Mouse (Mus musculus) MEL (cell line): ENCODE data around the gene Ccdc173. TPM values are rescaled to one million over a fixed set of nuclear protein-coding genes. Genes with fewer than 3 reads are reported as not detected.

Experiments
- DNase-seq: peaks from one replicate; pipeline ENCODE4 v3.0.0; 2011; ENCODE audit warnings: low read depth, low spot score
- H3K27ac ChIP-seq: 2 replicates; pipeline ENCODE4 v1.5.1; 2012; ENCODE audit warnings: low read depth, mild to moderate bottlenecking, control low read depth, low read length, moderate library complexity; ENCODE audit not compliant: control insufficient read depth
- H3K27me3 ChIP-seq, 2 experiments: fragments of 150-350 bp in 1 of 2; sonication (generic) in 1 of 2; 2 replicates each; pipeline ENCODE4 v1.6.1; 2012; ENCODE audit warnings: low read length in 2 of 2, mild to moderate bottlenecking in 2 of 2, improper control_type of control experiment in 1 of 2, moderate library complexity in 1 of 2; ENCODE audit not compliant: insufficient read depth in 2 of 2, control insufficient read depth in 1 of 2
- H3K36me3 ChIP-seq, 2 experiments: 2 replicates each; pipeline ENCODE4 v1.6.1; 2012 to 2014; ENCODE audit warnings: low read length in 2 of 2, improper control_type of control experiment in 1 of 2, inconsistent platforms in 1 of 2, mild to moderate bottlenecking in 1 of 2; ENCODE audit not compliant: insufficient read depth in 2 of 2, control insufficient read depth in 1 of 2
- H3K4me1 ChIP-seq, 2 experiments: fragments of 150-350 bp in 1 of 2; sonication (generic) in 1 of 2; 2 replicates each; pipeline ENCODE4 v1.6.1; 2012; ENCODE audit warnings: low read length in 2 of 2, improper control_type of control experiment in 1 of 2, mild to moderate bottlenecking in 1 of 2; ENCODE audit not compliant: insufficient read depth in 2 of 2, control insufficient read depth in 1 of 2
- H3K4me3 ChIP-seq, 2 experiments: fragments of 150-350 bp in 1 of 2; sonication (generic) in 1 of 2; 2 replicates each; pipeline ENCODE4 v1.5.1; 2012; ENCODE audit warnings: low read depth in 2 of 2, low read length in 2 of 2, mild to moderate bottlenecking in 2 of 2, moderate library complexity in 2 of 2, control low read depth in 1 of 2, improper control_type of control experiment in 1 of 2; ENCODE audit not compliant: control insufficient read depth in 1 of 2, insufficient read depth in 1 of 2
- H3K79me2 ChIP-seq: 2 replicates; pipeline ENCODE4 v1.6.1; 2012; ENCODE audit warnings: mild to moderate bottlenecking, low read length, moderate library complexity; ENCODE audit not compliant: control insufficient read depth, poor library complexity, insufficient read depth
- H3K9ac ChIP-seq: 2 replicates; pipeline ENCODE4 v1.6.1; 2012; ENCODE audit warnings: low read depth, mild to moderate bottlenecking, control low read depth, low read length, moderate library complexity; ENCODE audit not compliant: control insufficient read depth, poor library complexity, severe bottlenecking
- H3K9me3 ChIP-seq: fragments of 150-350 bp; sonication (generic); replicated peaks from 2 replicates; pipeline ENCODE4 v1.6.1; 2012; ENCODE audit warnings: mild to moderate bottlenecking, low read length, improper control_type of control experiment, moderate library complexity; ENCODE audit not compliant: insufficient read depth
- CHD2 ChIP-seq: IDR thresholded peaks from 2 replicates; pipeline ENCODE4 v1.6.1; 2011; ENCODE audit warnings: low read length, improper control_type of control experiment
- CTCF ChIP-seq, 3 experiments: IDR thresholded peaks in 2 of 3; conservative IDR thresholded peaks in 1 of 3; 2 replicates each; pipeline ENCODE4 v1.5.1; 2011 to 2012; ENCODE audit warnings: low read length in 3 of 3, low read depth in 2 of 3, mild to moderate bottlenecking in 2 of 3, improper control_type of control experiment in 1 of 3, inconsistent platforms in 1 of 3, mixed read lengths in 1 of 3, moderate library complexity in 1 of 3; ENCODE audit not compliant: control insufficient read depth in 1 of 3, insufficient read depth in 1 of 3, poor library complexity in 1 of 3, severe bottlenecking in 1 of 3
- E2F4 ChIP-seq: IDR thresholded peaks from 2 replicates; pipeline ENCODE4 v1.6.1; 2011; ENCODE audit warnings: low read depth, low read length, improper control_type of control experiment, borderline replicate concordance
- EP300 ChIP-seq, 2 experiments: IDR thresholded peaks; 2 replicates each; pipeline ENCODE4 v1.6.1; 2011; ENCODE audit warnings: improper control_type of control experiment in 2 of 2, low read length in 2 of 2, low read depth in 1 of 2, mild to moderate bottlenecking in 1 of 2
- ETS1 ChIP-seq: IDR thresholded peaks from 2 replicates; pipeline ENCODE4 v1.6.1; 2012; ENCODE audit warnings: low read depth, mild to moderate bottlenecking, inconsistent platforms, low read length, improper control_type of control experiment, moderate library complexity
- GABPA ChIP-seq: IDR thresholded peaks from 2 replicates; pipeline ENCODE4 v1.6.1; 2012; ENCODE audit warnings: low read depth, mild to moderate bottlenecking, inconsistent platforms, low read length, improper control_type of control experiment, moderate library complexity
- HCFC1 ChIP-seq: IDR thresholded peaks from 2 replicates; pipeline ENCODE4 v1.6.1; 2012; ENCODE audit warnings: low read depth, mild to moderate bottlenecking, inconsistent platforms, low read length, improper control_type of control experiment, moderate library complexity
- MAFK ChIP-seq: IDR thresholded peaks from 2 replicates; pipeline ENCODE4 v1.6.1; 2011; ENCODE audit warnings: low read depth, mild to moderate bottlenecking, low read length, improper control_type of control experiment, borderline replicate concordance
- MAZ ChIP-seq: IDR thresholded peaks from 2 replicates; pipeline ENCODE4 v1.6.1; 2012; ENCODE audit warnings: low read depth, mild to moderate bottlenecking, inconsistent platforms, low read length, improper control_type of control experiment
- MEF2A ChIP-seq: IDR thresholded peaks from 2 replicates; pipeline ENCODE4 v1.6.1; 2014; ENCODE audit warnings: low read depth, mild to moderate bottlenecking, inconsistent platforms, low read length, improper control_type of control experiment; ENCODE audit not compliant: poor library complexity, insufficient replicate concordance, severe bottlenecking; ENCODE audit errors: extremely low read depth
- MXI1 ChIP-seq: IDR thresholded peaks from 2 replicates; pipeline ENCODE4 v1.6.1; 2011; ENCODE audit warnings: mild to moderate bottlenecking, low read depth, low read length, improper control_type of control experiment
- NELFE ChIP-seq: IDR thresholded peaks from 2 replicates; pipeline ENCODE4 v1.6.1; 2011; ENCODE audit warnings: low read depth, low read length, improper control_type of control experiment
- NRF1 ChIP-seq: IDR thresholded peaks from 2 replicates; pipeline ENCODE4 v1.6.1; 2014; ENCODE audit warnings: low read depth, mild to moderate bottlenecking, inconsistent platforms, low read length, improper control_type of control experiment, moderate library complexity; ENCODE audit not compliant: poor library complexity, insufficient read depth, severe bottlenecking
- POLR2A ChIP-seq, 2 experiments: IDR thresholded peaks; 2 replicates each; pipeline ENCODE4 v1.6.1; 2011 to 2012; ENCODE audit warnings: low read length in 2 of 2, mild to moderate bottlenecking in 2 of 2, control low read depth in 1 of 2, improper control_type of control experiment in 1 of 2, low read depth in 1 of 2, moderate library complexity in 1 of 2; ENCODE audit not compliant: control insufficient read depth in 1 of 2, insufficient read depth in 1 of 2, poor library complexity in 1 of 2
- POLR2AphosphoS2 ChIP-seq: IDR thresholded peaks from 2 replicates; pipeline ENCODE4 v1.6.1; 2011; ENCODE audit warnings: low read length, improper control_type of control experiment
- POLR2AphosphoS5 ChIP-seq: IDR thresholded peaks from 2 replicates; pipeline ENCODE4 v1.6.1; 2012; ENCODE audit warnings: low read depth, borderline replicate concordance, mild to moderate bottlenecking, inconsistent platforms, low read length, moderate library complexity, mixed read lengths
- SIN3A ChIP-seq: IDR thresholded peaks from 2 replicates; pipeline ENCODE4 v1.6.1; 2012; ENCODE audit warnings: low read length, improper control_type of control experiment, inconsistent platforms
- TAL1 ChIP-seq: IDR thresholded peaks from 2 replicates; pipeline ENCODE4 v1.6.1; 2012; ENCODE audit warnings: mild to moderate bottlenecking, inconsistent platforms, low read length, moderate library complexity, mixed read lengths
- TBP ChIP-seq: IDR thresholded peaks from 2 replicates; pipeline ENCODE4 v1.8.0; 2011; ENCODE audit warnings: low read depth, low read length, improper control_type of control experiment
- TCF12 ChIP-seq: IDR thresholded peaks from 2 replicates; pipeline ENCODE4 v1.6.1; 2014; ENCODE audit warnings: low read depth, mild to moderate bottlenecking, inconsistent platforms, low read length, improper control_type of control experiment, moderate library complexity
- USF1 ChIP-seq: IDR thresholded peaks from 2 replicates; pipeline ENCODE4 v1.6.1; 2014; ENCODE audit warnings: low read depth, mild to moderate bottlenecking, inconsistent platforms, low read length, improper control_type of control experiment, moderate library complexity
- USF2 ChIP-seq, 2 experiments: IDR thresholded peaks; 2 replicates each; pipeline ENCODE4 v1.6.1; 2011 to 2012; ENCODE audit warnings: improper control_type of control experiment in 2 of 2, low read length in 2 of 2, borderline replicate concordance in 1 of 2, inconsistent platforms in 1 of 2, low read depth in 1 of 2, mild to moderate bottlenecking in 1 of 2; ENCODE audit not compliant: insufficient read depth in 1 of 2
- ZC3H11A ChIP-seq: IDR thresholded peaks from 2 replicates; pipeline ENCODE4 v1.6.1; 2012; ENCODE audit warnings: low read depth, mild to moderate bottlenecking, inconsistent platforms, low read length, improper control_type of control experiment
- ZKSCAN1 ChIP-seq: IDR thresholded peaks from 2 replicates; pipeline ENCODE4 v1.6.1; 2012; ENCODE audit warnings: low read depth, mild to moderate bottlenecking, inconsistent platforms, low read length, improper control_type of control experiment, moderate library complexity
- polyA plus RNA-seq, 2 experiments: library from polyadenylated mRNA; stranded (reverse) in 1 of 2; unstranded in 1 of 2; fragments of >175 nt in 1 of 2; fragments of >200 nt in 1 of 2; gene quantifications; 2 replicates each; pipeline versions ENCODE4 v1.2.1 to v1.2.4; 2012; ENCODE audit warnings: low replicate concordance in 2 of 2, low read depth in 1 of 2; ENCODE audit not compliant: insufficient read length in 2 of 2, insufficient read depth in 1 of 2, missing spikeins in 1 of 2
- total RNA-seq: library from RNA; depleted of rRNA; stranded (reverse); fragments of 300-350 nt; gene quantifications from 2 replicates; pipeline ENCODE4 v1.2.3, GENCODE M21; 2012

Ccdc173 gene
- total and polyA plus RNA-seq, 3 experiments, result 1.1 to 1.9 TPM; not detected in 1

GRCm38 (mm10) chr2:69826380-69826779, 37.0 kb upstream of the Ccdc173 start:
- H3K4me1 ChIP-seq, result peaks cover 8 to 9% of the 10 kb centered on the region in 2 experiments

GRCm38 (mm10) chr2:69825898-69826297, 36.5 kb upstream of the Ccdc173 start:
- H3K36me3 ChIP-seq, result peaks cover 0 to 14% of the 10 kb centered on the region in 2 experiments; a peak in 3 of 4 replicates
- H3K27me3 ChIP-seq, result no peaks in the 10 kb centered on the region
- no peak overlapping the region for H3K9ac ChIP-seq
- TF ChIP-seq POLR2A (IDR thresholded peaks at IDR 0.05; ENCODE audit: control insufficient read depth in 1 of 2, insufficient read depth in 1 of 2, low read depth in 1 of 2, low read length in 2 of 2, poor library complexity in 1 of 2) (no peak), MAFK (no peak), TCF12 (no peak), CHD2 (no peak), ZC3H11A (no peak), MEF2A (no peak)
- TF ChIP-seq, all 39 proteins: peak for 0
- no peak overlapping the region for H3K27ac ChIP-seq
- DNase-seq, result no peak
- H3K79me2 ChIP-seq, result peaks cover 14% of the 10 kb centered on the region
- H3K4me1 ChIP-seq, result peaks cover 9% of the 10 kb centered on the region in 2 experiments
- no peak overlapping the region for H3K4me3 ChIP-seq
- H3K9me3 ChIP-seq, result no peaks in the 10 kb centered on the region

More at GRCm38 (mm10) chr2:69826380-69826779, 37.0 kb upstream of the Ccdc173 start:
- TF ChIP-seq CTCF (IDR thresholded peaks at IDR 0.05 in 2 of 3, conservative IDR thresholded peaks at IDR 0.05 in 1 of 3; ENCODE audit: control insufficient read depth in 1 of 3, insufficient read depth in 1 of 3, low read depth in 2 of 3, low read length in 3 of 3, poor library complexity in 1 of 3, severe bottlenecking in 1 of 3) (no peak), MAFK (no peak), EP300 (IDR thresholded peaks at IDR 0.05; ENCODE audit: low read depth in 1 of 2, low read length in 2 of 2) (no peak), USF1 (no peak), ZKSCAN1 (no peak), NELFE (no peak), GABPA (no peak), TBP (no peak), ETS1 (no peak)
- Histone ChIP-seq H3K27me3 (no peaks in the 10 kb centered on the region), H3K4me3 (no peak overlapping the region), H3K79me2 (peaks cover 14% of the 10 kb centered on the region), H3K9ac (no peak overlapping the region), H3K9me3 (no peaks in the 10 kb centered on the region), H3K27ac (no peak overlapping the region), H3K36me3 (peaks cover 0 to 13% of the 10 kb centered on the region in 2 experiments; a peak in 3 of 4 replicates)
- no peak for DNase-seq

- Histone ChIP-seq H3K27ac (peak overlapping the region; percentile 73), H3K9ac (peak overlapping the region; percentile 76), H3K9me3 (no peaks in the 10 kb centered on the region), H3K79me2 (peaks cover 14% of the 10 kb centered on the region), H3K27me3 (no peaks in the 10 kb centered on the region), H3K4me3 (peak overlapping the region; percentile 60 to 92), H3K4me1 (peaks cover 19 to 21% of the 10 kb centered on the region in 2 experiments), H3K36me3 (peaks cover 0 to 28% of the 10 kb centered on the region in 2 experiments; a peak in 3 of 4 replicates)
- peak; percentile 60 for DNase-seq
- TF ChIP-seq POLR2AphosphoS2 (no peak), ZKSCAN1 (no peak), USF2 (IDR thresholded peaks at IDR 0.05; ENCODE audit: borderline replicate concordance in 1 of 2, insufficient read depth in 1 of 2, low read depth in 1 of 2, low read length in 2 of 2) (no peak), TAL1 (no peak), MXI1 (no peak), HCFC1 (0 out of 2 replicates have a peak, but pooled peaks have one; percentile 28), POLR2AphosphoS5 (no peak), SIN3A (0 out of 2 replicates have a peak, but pooled peaks have one; percentile 19), TCF12 (no peak), ZC3H11A (no peak), MAZ (0 out of 2 replicates have a peak, but pooled peaks have one; percentile 30), NRF1 (no peak), E2F4 (no peak)
Observed at GRCm38 (mm10) chr2:69823129-69823677, 33.8 kb upstream of the Ccdc173 start.
